Mouse (Mus musculus): Measurements from ENCODE around the gene Prickle1. TPM values are rescaled to one million over a fixed set of nuclear protein-coding genes. Genes with fewer than 3 reads are reported as not detected.
A peak's percentile ranks its signal among the peaks of the same experiment; 100 is the strongest.

Prickle1 gene
- polyA plus RNA-seq, 1 experiment from 2014 or later: 9.7 TPM

DNA sequence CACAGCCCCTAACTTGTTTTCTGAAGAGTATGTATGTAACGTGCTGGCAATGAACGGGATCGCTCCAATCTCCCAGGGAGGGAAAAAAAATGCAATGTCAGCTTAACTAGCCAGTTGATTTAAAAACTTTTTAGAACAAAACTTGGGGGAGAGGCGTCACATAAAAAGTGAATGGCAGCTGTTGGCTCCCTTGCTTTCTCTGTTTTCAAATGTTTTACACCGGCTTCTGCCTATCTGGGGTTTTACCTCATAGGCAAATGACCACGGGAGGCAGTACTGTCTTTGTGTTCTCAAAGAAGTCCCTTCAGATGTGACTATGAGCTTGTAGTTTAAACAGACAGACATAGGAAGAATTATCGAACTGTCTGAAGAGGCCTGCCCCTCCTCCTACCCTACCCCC, 4.3 kb downstream of the Prickle1 start:
- Histone ChIP-seq H3K27me3 (ENCODE audit: poor library complexity, severe bottlenecking) (peaks cover 31% of the 10 kb centered on the region), H3K4me3 (peak overlapping the region; percentile 42), H3K27ac (peak overlapping the region; percentile 58; the same call in 1 of the 2 replicates), H3K9me3 (no peaks in the 10 kb centered on the region), H3K4me1 (peaks cover 49% of the 10 kb centered on the region), H3K36me3 (replicated peaks) (no peaks in the 10 kb centered on the region)
- 44% methylated on average over 7 of the region's 7 CpGs for WGBS
- no peak for DNase-seq (ENCODE audit: extremely low spot score, low spot score)

DNA sequence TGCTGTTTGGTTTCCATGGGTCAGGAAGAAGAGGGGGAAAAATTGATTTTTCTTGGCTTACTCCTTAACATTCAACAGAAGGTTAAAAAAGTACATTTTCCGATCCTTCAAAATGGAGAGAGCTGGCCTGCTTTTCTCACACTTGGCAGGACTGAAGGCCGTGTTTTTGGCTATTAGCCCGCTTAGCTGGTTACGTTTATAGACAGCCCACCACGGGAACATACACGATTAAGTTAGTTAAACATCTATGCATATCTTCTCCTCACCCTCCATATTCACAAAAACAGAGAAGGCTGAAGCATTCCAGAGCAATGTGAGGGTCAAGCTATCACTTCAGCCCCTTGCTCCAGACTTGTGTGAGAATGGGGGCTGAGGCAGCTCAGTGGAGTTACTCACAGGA, 7.3 kb downstream of the Prickle1 start:
- Histone ChIP-seq H3K36me3 (replicated peaks) (no peaks in the 10 kb centered on the region; the same call in 1 of the 2 replicates), H3K27me3 (ENCODE audit: poor library complexity, severe bottlenecking) (peaks cover 20% of the 10 kb centered on the region), H3K27ac (no peak overlapping the region), H3K4me1 (peaks cover 24% of the 10 kb centered on the region), H3K9me3 (no peaks in the 10 kb centered on the region), H3K4me3 (no peak overlapping the region)
- no peak for DNase-seq (ENCODE audit: extremely low spot score, low spot score)
- WGBS: 92% methylated on average over 6 of the region's 6 CpGs

- Histone ChIP-seq H3K36me3 (replicated peaks) (no peaks in the 10 kb centered on the region; the same call in 1 of the 2 replicates), H3K27ac (no peak overlapping the region), H3K27me3 (ENCODE audit: poor library complexity, severe bottlenecking) (peaks cover 12% of the 10 kb centered on the region), H3K4me1 (peaks cover 24% of the 10 kb centered on the region), H3K4me3 (no peak overlapping the region), H3K9me3 (no peaks in the 10 kb centered on the region)
- 80% methylated on average over 8 of the region's 8 CpGs for WGBS
- no peak for DNase-seq (ENCODE audit: extremely low spot score, low spot score)
Observed at GRCm38 (mm10) chr15:93587660-93588059, 8.0 kb downstream of the Prickle1 start.

- Histone ChIP-seq H3K36me3 (replicated peaks) (peaks cover under 1% of the 10 kb centered on the region; the same call in 1 of the 2 replicates), H3K9me3 (peaks cover 4% of the 10 kb centered on the region; the same call in 1 of the 2 replicates), H3K27me3 (ENCODE audit: poor library complexity, severe bottlenecking) (no peaks in the 10 kb centered on the region), H3K4me3 (no peak overlapping the region), H3K4me1 (no peaks in the 10 kb centered on the region), H3K27ac (no peak overlapping the region)
- DNase-seq (ENCODE audit: extremely low spot score, low spot score): no peak
- 91% methylated on average over 11 of the region's 11 CpGs for WGBS
Observed at GRCm38 (mm10) chr15:93583051-93583450, 12.6 kb downstream of the Prickle1 start.

- no peaks in the 10 kb centered on the region for H3K27me3 ChIP-seq (ENCODE audit: poor library complexity, severe bottlenecking)
- 90% methylated on average over 8 of the region's 8 CpGs for WGBS
- no peak overlapping the region for H3K4me3 ChIP-seq
- H3K4me1 ChIP-seq: no peaks in the 10 kb centered on the region
- peaks cover 10% of the 10 kb centered on the region for H3K9me3 ChIP-seq
- H3K27ac ChIP-seq: no peak overlapping the region
- peaks cover 3% of the 10 kb centered on the region; the same call in 1 of the 2 replicates for H3K36me3 ChIP-seq (replicated peaks)
- no peak for DNase-seq (ENCODE audit: extremely low spot score, low spot score)
Observed at GRCm38 (mm10) chr15:93581736-93582135, 14.0 kb downstream of the Prickle1 start.

DNA sequence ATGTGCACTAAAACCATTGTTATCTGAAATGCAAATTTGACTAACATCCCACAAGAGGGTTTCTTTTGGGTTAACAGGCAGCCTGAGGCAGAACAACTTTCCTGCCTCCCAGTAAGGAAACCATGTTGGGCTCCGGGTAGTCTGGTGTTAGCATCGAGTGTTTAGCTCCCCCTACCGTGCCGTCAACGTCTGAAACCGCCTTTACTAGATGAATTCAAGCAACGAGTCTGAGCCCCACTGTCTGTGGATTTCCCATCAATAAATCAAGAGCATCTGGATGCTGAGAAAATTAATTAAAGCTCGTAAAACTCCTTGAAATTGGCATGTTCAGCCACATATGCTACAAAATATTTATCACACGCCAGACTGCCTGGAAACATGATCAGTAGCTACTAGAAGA, 15.8 kb downstream of the Prickle1 start:
- peaks cover 10% of the 10 kb centered on the region for H3K9me3 ChIP-seq
- 55% methylated on average over 9 of the region's 9 CpGs for whole genome bisulfite sequencing
- H3K4me3 ChIP-seq: no peak overlapping the region
- H3K36me3 ChIP-seq (replicated peaks): peaks cover 3% of the 10 kb centered on the region; the same call in 1 of the 2 replicates
- H3K27me3 ChIP-seq (ENCODE audit: poor library complexity, severe bottlenecking): no peaks in the 10 kb centered on the region
- no peak overlapping the region for H3K27ac ChIP-seq
- no peaks in the 10 kb centered on the region for H3K4me1 ChIP-seq
- no peak for DNase-seq (ENCODE audit: extremely low spot score, low spot score)

DNA sequence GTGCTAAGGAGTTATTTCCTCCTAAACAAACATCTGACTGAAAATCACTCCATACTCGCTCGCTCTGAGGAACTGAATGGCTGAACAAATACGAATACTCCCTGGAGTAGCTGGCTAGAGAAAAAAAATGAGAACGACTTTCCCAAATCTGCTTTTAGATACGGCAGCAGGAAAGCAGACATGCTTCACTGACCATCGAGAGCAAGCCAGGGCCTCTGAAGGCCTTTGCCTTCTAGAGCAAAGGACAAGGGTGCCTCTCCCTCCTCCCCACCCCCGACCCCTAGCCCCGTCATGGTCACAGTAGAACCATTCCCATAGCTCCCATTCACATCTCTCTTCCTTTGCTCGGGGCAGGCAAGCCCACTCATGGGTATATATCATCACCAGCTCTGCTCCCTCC, 16.6 kb downstream of the Prickle1 start:
- WGBS: 89% methylated on average over 9 of the region's 9 CpGs
- Histone ChIP-seq H3K4me3 (no peak overlapping the region), H3K4me1 (no peaks in the 10 kb centered on the region), H3K36me3 (replicated peaks) (0 out of 2 replicates have a peak, but pooled peaks cover 3% of the 10 kb centered on the region), H3K9me3 (peaks cover 10% of the 10 kb centered on the region), H3K27me3 (ENCODE audit: poor library complexity, severe bottlenecking) (no peaks in the 10 kb centered on the region), H3K27ac (no peak overlapping the region)
- DNase-seq (ENCODE audit: extremely low spot score, low spot score): no peak

- WGBS: 74% methylated on average over 9 of the region's 9 CpGs
- 0 out of 2 replicates have a peak, but pooled peaks cover 3% of the 10 kb centered on the region for H3K36me3 ChIP-seq (replicated peaks)
- DNase-seq (ENCODE audit: extremely low spot score, low spot score): no peak
- no peak overlapping the region for H3K27ac ChIP-seq
- no peaks in the 10 kb centered on the region for H3K4me1 ChIP-seq
- no peak overlapping the region for H3K4me3 ChIP-seq
- peaks cover 10% of the 10 kb centered on the region for H3K9me3 ChIP-seq
- no peaks in the 10 kb centered on the region for H3K27me3 ChIP-seq (ENCODE audit: poor library complexity, severe bottlenecking)
Observed at GRCm38 (mm10) chr15:93576361-93576760, 19.3 kb downstream of the Prickle1 start.

DNA sequence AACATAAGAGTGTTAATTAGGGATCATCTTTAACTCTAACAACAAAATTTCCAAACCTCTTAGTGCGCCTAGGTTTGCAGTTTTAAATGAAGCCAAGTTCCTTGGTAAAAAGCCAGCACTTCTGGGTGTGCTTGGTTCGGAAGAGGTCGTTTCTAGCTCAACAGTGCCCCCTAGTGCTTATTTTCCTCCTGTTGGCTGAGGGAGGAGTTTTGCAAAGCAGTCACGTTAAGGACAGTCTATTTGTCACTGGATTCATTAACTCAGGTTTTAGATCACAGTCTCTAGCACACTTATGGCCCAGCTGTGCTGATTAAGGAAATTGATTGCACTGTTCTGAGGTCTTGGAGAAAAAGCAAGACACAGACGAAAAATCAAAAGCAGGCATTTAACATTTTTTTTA, 19.8 kb downstream of the Prickle1 start:
- 0 out of 2 replicates have a peak, but pooled peaks cover 3% of the 10 kb centered on the region for H3K36me3 ChIP-seq (replicated peaks)
- H3K4me1 ChIP-seq: no peaks in the 10 kb centered on the region
- WGBS: 18% methylated on average over 5 of the region's 5 CpGs
- H3K27me3 ChIP-seq (ENCODE audit: poor library complexity, severe bottlenecking): no peaks in the 10 kb centered on the region
- no peak overlapping the region for H3K4me3 ChIP-seq
- no peak overlapping the region for H3K27ac ChIP-seq
- DNase-seq (ENCODE audit: extremely low spot score, low spot score): peak; percentile 69
- peaks cover 10% of the 10 kb centered on the region for H3K9me3 ChIP-seq

DNA sequence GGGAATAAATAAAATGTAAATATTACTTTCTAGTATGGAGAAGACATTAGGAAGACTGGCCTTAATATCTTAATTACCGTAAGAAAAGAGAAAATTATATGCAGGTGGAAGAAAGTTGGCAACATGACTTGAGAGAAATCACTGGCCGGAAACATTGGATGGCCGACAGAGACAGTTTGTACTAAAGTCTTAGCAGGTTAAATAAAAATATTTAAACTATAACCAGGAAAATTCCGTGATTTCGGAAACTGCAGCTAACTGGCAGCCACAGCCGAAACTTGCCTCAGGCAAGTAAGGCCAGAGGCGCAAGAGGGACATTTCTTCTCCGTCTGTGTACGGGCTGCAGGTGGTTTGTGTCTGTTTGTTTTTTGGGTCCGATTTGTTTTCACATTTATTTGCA, 22.8 kb downstream of the Prickle1 start:
- WGBS: 93% methylated on average over 10 of the region's 10 CpGs
- no peaks in the 10 kb centered on the region for H3K27me3 ChIP-seq (ENCODE audit: poor library complexity, severe bottlenecking)
- H3K4me3 ChIP-seq: no peak overlapping the region
- peaks cover 5% of the 10 kb centered on the region for H3K9me3 ChIP-seq
- H3K36me3 ChIP-seq (replicated peaks): 0 out of 2 replicates have a peak, but pooled peaks cover under 1% of the 10 kb centered on the region
- no peak overlapping the region for H3K27ac ChIP-seq
- peaks cover under 1% of the 10 kb centered on the region; the same call in 1 of the 2 replicates for H3K4me1 ChIP-seq
- DNase-seq (ENCODE audit: extremely low spot score, low spot score): no peak

DNA sequence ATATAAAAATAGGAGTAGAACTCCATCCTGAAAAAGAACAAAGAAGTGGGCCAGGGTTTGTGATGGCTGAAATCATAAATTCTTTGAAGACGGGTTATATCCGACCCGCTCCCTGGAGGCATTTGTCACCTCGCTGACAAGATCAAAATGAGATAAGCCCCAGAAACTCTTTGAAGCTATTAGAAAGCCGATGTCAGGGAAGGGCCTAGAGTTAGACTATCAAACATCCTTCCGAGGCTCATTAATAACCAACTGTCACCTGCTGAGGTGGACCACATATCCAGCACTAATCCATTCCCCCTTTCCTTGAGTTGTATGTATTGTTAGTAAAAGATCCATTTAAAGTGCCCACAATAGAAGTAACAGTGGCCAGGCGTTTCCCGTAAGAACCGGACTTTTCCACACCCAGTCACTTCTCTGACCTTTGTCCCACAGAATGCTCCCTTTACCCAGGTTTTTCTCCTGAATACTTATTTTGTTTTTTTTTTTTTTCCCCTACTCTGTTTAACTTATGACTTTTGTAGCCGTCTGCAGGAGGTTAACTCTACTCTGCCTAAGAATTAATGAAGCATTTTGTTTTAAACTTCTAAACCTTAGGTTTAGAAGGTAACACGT, 24.7 kb downstream of the Prickle1 start:
- no peaks in the 10 kb centered on the region for H3K36me3 ChIP-seq (replicated peaks)
- no peaks in the 10 kb centered on the region for H3K27me3 ChIP-seq (ENCODE audit: poor library complexity, severe bottlenecking)
- peaks cover 8% of the 10 kb centered on the region for H3K4me1 ChIP-seq
- H3K4me3 ChIP-seq: no peak overlapping the region
- H3K27ac ChIP-seq: no peak overlapping the region
- no peak for DNase-seq (ENCODE audit: extremely low spot score, low spot score)
- no peaks in the 10 kb centered on the region for H3K9me3 ChIP-seq
- WGBS: 75% methylated on average over 11 of the region's 11 CpGs

GRCm38 (mm10) chr15:93568911-93569310, 26.8 kb downstream of the Prickle1 start:
- Histone ChIP-seq H3K4me1 (peaks cover 8% of the 10 kb centered on the region), H3K27ac (no peak overlapping the region), H3K27me3 (ENCODE audit: poor library complexity, severe bottlenecking) (no peaks in the 10 kb centered on the region), H3K4me3 (no peak overlapping the region), H3K9me3 (no peaks in the 10 kb centered on the region), H3K36me3 (replicated peaks) (no peaks in the 10 kb centered on the region)
- WGBS: 73% methylated on average over 3 of the region's 3 CpGs
- no peak for DNase-seq (ENCODE audit: extremely low spot score, low spot score)

DNA sequence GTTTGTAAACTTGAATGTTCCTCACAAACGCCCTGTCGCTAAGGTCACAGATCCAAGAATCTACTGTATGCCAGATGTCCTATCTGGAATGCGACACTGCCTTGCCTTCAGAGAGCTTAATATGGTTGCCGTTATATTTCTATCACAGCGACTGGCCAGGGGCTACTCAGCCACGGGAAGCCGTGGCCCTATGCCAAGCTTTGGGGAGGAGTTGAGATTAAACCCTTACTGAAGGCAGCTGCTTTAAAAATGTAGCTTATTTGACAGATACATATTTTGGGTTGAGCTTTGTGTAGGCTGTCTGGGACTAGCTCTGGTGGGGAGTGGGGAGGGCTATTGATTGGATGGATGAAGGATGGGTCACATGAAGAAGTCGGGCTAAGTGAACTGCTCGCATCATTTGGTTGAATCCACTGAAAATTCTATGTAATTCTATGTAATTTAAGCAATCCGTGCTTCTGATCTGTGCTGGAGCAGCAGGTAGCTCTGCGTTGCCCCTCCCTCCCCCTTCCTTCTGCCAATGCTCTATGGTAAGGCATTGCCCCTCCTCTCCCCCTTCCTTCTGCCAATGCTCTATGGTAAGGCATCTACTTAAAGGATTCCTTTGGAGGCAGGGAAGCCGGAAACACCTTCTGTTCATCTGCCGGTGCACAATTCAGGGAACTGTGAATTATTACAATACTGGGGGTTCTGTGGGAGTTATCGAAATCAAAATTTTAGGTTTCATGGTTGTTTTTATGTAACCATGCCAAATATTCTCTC, 28.0 kb downstream of the Prickle1 start:
- DNase-seq (ENCODE audit: extremely low spot score, low spot score): no peak
- H3K9me3 ChIP-seq: no peaks in the 10 kb centered on the region
- WGBS: 87% methylated on average over 14 of the region's 14 CpGs
- H3K27ac ChIP-seq: no peak overlapping the region
- H3K27me3 ChIP-seq (ENCODE audit: poor library complexity, severe bottlenecking): no peaks in the 10 kb centered on the region
- no peaks in the 10 kb centered on the region for H3K36me3 ChIP-seq (replicated peaks)
- no peak overlapping the region for H3K4me3 ChIP-seq
- H3K4me1 ChIP-seq: peaks cover 11% of the 10 kb centered on the region

Data from forebrain, embryonic 10.5 days (tissue).